Mouse (Mus musculus) erythroblast, embryonic 14.5 days (primary cell): Measurements from ENCODE around the gene Crabp2. TPM values are rescaled to one million over a fixed set of nuclear protein-coding genes. Genes with fewer than 3 reads are reported as not detected.
"Not testable (repeated sequence)": the region's sequence is repeated elsewhere in the genome, so short reads cannot be mapped to it uniquely, and the experiment has no call there.

ENCODE experiments used
- H3K27me3 ChIP-seq: 2 replicates; pipeline ENCODE4 v1.6.1; 2012; ENCODE audit warnings: inconsistent platforms; ENCODE audit not compliant: control insufficient read depth
- H3K36me3 ChIP-seq: 2 replicates; pipeline ENCODE4 v1.6.1; 2012; ENCODE audit warnings: mild to moderate bottlenecking, inconsistent platforms; ENCODE audit not compliant: control insufficient read depth
- H3K4me1 ChIP-seq: 2 replicates; pipeline ENCODE4 v1.6.1; 2012; ENCODE audit warnings: inconsistent platforms; ENCODE audit not compliant: control insufficient read depth
- H3K4me3 ChIP-seq: replicated peaks from 2 replicates; pipeline ENCODE3; 2012; ENCODE audit warnings: moderate library complexity, mild to moderate bottlenecking, inconsistent platforms
- H3K9me3 ChIP-seq: 2 replicates; pipeline ENCODE4 v1.6.1; 2012; ENCODE audit warnings: low read length, inconsistent platforms, mixed read lengths; ENCODE audit not compliant: control insufficient read depth
- GATA1 ChIP-seq: IDR thresholded peaks from 2 replicates; pipeline ENCODE4 v1.6.1; 2012; ENCODE audit warnings: low read length, inconsistent platforms, mixed read lengths
- TAL1 ChIP-seq: IDR thresholded peaks from 3 replicates; pipeline ENCODE4 v1.6.1; 2012; ENCODE audit warnings: low read length, inconsistent platforms, mixed read lengths
- polyA plus RNA-seq: library from polyadenylated mRNA; stranded (reverse); fragments of >175 nt; gene quantifications from 2 replicates; pipeline ENCODE4 v1.2.3, GENCODE M21; 2012

Gene Crabp2
- not detected in 2 replicates for polyA plus RNA-seq

DNA sequence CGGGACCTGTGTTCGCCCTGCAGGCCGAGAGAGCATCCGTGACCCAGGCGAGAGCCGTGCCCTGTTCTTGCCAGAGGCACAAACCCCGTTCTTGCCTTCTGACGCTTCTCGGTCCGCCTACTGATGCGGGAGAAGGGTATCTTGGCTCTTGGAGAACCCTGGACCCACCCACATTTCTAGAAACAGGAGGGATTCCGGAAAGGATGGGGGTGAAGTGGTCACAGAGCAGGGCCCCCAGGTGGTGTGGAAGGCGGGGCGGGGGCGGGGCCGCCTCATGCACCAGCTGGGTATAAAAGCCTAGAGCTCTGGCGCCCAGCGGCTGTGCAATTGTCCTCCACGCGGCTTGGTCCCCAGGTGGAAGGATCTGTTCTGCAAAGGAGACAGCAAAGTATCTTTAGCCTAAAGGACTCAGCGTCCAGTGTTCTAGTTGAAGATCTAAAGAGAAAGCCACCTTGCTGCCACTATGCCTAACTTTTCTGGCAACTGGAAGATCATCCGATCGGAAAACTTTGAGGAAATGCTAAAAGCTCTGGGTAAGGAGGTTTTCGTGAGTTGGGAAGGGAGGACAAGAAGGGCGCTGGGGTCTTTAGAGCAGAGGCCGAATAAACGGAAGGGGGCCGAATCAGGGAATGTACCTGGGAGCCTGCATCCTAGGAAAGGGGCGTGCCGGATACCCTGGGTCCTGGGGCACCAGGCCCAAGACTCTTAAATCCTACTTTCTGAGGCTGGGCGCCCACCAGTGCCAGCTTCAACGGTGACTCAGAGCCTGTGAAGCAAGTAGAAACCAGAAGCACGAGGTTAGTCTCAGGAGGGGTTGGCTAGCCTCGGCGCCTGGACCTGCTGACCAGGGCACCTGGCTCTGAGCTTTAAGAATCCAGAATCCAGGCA, at the start of gene Crabp2:
Gene Crabp2 (plus strand): TSS at position 289 of the 888 bp plus-strand sequence.
- Histone ChIP-seq H3K27me3 (peaks cover 94% of the 10 kb centered on the region), H3K4me3 (no peak within 1 kb of the TSS), H3K4me1 (peaks cover 2% of the 10 kb centered on the region), H3K36me3 (peaks cover 7% of the 10 kb centered on the region), H3K9me3 (no peaks in the 10 kb centered on the region; the same call in 1 of the 2 replicates)
- TF ChIP-seq GATA1 (no peak), TAL1 (no peak)

DNA sequence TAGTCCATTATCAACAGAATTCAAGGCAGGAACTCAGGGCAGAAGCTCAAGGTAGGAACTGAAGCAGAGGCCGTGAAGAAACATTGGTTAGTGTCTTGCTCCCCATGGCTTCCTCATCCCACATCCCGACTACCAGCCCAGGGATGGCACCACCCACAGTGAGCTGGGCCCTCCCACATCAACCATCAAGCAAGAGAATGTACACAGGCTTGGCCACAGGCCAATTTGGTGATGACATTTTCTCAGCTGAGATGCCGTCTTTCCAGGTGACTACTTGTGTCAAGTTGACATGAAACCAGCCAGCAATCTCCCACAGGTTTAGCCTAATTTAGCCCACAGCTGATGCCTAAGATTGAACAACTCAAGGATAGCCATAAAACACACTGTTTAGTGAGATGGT, 49.2 kb upstream of the Crabp2 start:
- Histone ChIP-seq H3K36me3 (peaks cover 3% of the 10 kb centered on the region; the same call in 1 of the 2 replicates), H3K4me1 (peaks cover 51% of the 10 kb centered on the region), H3K9me3 (no peaks in the 10 kb centered on the region), H3K4me3 (no peak overlapping the region), H3K27me3 (no peaks in the 10 kb centered on the region)
- no peak for TF ChIP-seq TAL1
- no peak for TF ChIP-seq GATA1

GRCm38 (mm10) chr3:87899776-87900175, 48.7 kb upstream of the Crabp2 start:
- no peaks in the 10 kb centered on the region for H3K9me3 ChIP-seq
- no peak overlapping the region for H3K4me3 ChIP-seq
- TF ChIP-seq GATA1, result no peak
- no peak for TF ChIP-seq TAL1
- no peaks in the 10 kb centered on the region for H3K27me3 ChIP-seq
- peaks cover 53% of the 10 kb centered on the region for H3K4me1 ChIP-seq
- peaks cover 3% of the 10 kb centered on the region; the same call in 1 of the 2 replicates for H3K36me3 ChIP-seq

DNA sequence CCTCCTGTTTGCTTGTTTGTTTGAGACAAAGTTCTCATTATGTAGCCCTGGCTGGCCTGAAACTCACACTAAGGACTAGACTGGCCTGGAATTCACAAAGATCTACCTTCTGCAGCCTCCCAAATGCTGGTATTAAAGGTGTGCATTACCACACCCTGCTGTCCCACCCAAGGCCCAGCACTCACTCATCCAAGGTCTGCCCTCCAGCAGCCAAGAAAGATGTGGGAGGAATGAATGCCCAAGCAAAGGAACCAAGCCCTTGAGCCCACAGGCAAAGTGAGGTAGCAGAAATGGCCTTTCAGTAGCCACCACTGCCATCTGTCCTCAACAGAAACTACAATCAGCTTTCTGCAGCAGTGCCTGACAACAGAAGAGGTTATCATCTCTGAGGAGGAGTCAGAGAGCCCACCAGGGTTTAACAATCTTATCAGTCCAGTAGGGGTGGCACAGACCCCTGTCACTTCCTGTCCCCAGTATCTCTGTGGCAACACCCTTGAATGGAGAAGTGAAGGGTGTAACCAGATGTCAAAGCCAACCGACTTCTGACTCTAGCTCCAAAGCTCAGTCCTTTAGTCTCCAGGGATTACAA, 47.3 kb upstream of the Crabp2 start:
- Histone ChIP-seq H3K36me3 (peaks cover 3% of the 10 kb centered on the region; the same call in 1 of the 2 replicates), H3K4me1 (peaks cover 62% of the 10 kb centered on the region), H3K27me3 (no peaks in the 10 kb centered on the region), H3K4me3 (peak overlapping the region; percentile 55), H3K9me3 (no peaks in the 10 kb centered on the region)
- TF ChIP-seq GATA1 (peak; percentile 90), TAL1 (peak; percentile 88)

DNA sequence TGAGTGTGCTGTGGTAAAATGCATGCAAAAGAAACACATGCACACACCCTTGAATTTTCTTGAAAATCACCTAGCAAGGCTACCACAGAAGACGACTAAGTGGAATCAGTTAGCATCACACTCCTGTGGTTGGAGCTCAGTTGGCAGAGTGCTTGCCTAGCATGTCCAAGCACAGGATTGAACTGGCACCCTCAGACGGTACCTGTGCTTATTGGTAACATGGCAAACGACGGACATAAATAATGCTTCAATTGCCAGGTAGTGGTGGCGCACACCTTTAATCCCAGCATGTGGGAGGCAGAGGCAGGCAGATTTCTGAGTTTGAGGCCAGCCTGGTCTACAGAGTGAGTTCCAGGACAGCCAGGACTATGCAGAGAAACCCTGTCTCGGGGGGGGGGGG, 46.5 kb upstream of the Crabp2 start:
- not testable (repeated sequence) for H3K4me3 ChIP-seq, H3K36me3 ChIP-seq, H3K9me3 ChIP-seq, H3K27me3 ChIP-seq
- peaks cover 63% of the 10 kb centered on the region for H3K4me1 ChIP-seq

DNA sequence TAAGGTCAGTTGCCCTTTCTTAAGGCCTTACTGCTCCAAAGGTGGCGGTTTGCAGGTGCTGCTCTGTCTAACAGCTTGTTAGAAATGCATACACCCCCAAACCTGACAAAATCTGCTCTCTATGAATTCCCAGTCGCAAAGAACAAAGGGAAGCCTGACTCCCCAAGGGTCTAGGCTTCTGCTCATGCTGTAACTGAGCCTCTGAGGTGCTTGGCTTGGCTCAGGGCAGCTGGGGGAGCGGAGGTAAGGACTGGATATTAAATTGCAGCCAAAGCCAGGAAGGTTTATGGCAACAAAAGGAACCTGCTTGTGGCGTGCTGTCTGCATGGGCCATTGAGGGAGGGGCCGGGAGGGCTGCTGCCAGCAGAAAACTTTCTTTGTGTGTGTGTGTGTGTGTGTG, 44.6 kb upstream of the Crabp2 start:
- Histone ChIP-seq H3K36me3 (peaks cover 15% of the 10 kb centered on the region), H3K9me3 (no peaks in the 10 kb centered on the region), H3K27me3 (no peaks in the 10 kb centered on the region), H3K4me1 (peaks cover 76% of the 10 kb centered on the region), H3K4me3 (no peak overlapping the region)
- TF ChIP-seq GATA1 (no peak), TAL1 (no peak)

DNA sequence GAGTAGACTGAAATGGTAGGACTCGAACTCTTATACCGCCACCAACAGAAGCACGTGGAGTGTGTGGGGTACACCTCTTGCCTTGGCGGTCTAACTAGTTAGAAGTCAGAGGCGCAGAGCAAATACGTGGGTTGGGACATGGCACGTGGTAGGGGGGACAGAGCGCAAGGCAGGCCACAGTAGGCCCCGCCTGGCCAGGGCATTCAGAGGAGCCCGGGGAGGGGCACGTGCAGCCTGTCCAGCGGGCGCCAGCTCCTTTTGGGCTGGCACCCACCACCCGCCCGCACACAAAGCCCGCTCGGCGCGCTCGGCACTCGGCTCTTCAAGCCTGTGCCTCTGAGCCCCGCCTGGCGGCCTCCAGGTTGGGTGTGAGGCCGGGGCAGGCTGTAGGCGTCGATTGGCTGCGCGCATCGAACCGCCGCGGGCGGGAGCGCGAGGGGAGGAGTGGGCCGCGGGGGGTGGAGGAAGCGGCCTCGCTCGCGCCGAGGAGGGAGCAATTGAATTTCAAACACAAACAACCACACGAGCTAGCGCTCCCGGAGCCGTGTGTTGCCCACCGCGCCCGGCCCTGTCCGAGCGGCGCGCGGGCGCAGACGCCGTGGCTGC, 42.5 kb upstream of the Crabp2 start, which contains the start of gene Hdgf:
Gene Hdgf (plus strand): TSS at position 442 of the 606 bp plus-strand sequence.
- Histone ChIP-seq H3K4me3 (peak within 1 kb of the TSS; percentile 100), H3K4me1 (peaks cover 78% of the 10 kb centered on the region), H3K27me3 (no peaks in the 10 kb centered on the region), H3K36me3 (peaks cover 31% of the 10 kb centered on the region), H3K9me3 (no peaks in the 10 kb centered on the region)
- TF ChIP-seq GATA1 (no peak), TAL1 (no peak)

DNA sequence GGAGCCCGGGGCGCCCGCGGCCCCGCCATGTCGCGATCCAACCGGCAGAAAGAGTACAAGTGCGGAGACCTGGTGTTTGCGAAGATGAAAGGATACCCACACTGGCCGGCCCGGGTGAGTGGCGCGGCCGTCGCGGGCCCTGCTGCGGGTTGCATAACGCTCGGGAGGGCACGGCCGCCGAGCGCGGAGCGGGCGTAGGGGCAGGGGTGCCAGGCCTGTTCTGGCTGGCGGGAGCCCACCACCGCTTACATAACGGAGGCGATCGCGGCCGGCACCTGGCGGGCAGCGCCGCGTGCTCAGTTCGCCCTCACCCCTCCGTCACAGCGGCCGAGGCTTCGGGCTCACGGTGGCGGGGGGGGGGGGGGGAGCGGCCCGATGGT, 41.9 kb upstream of the Crabp2 start:
- H3K4me1 ChIP-seq, result peaks cover 78% of the 10 kb centered on the region

GRCm38 (mm10) chr3:87906981-87907857, 41.2 kb upstream of the Crabp2 start:
- TF ChIP-seq TAL1 (no peak), GATA1 (no peak)
- peaks cover 43% of the 10 kb centered on the region for H3K36me3 ChIP-seq
- peak overlapping the region; percentile 100 for H3K4me3 ChIP-seq
- peaks cover 78% of the 10 kb centered on the region for H3K4me1 ChIP-seq
- no peaks in the 10 kb centered on the region for H3K9me3 ChIP-seq
- no peaks in the 10 kb centered on the region for H3K27me3 ChIP-seq

More for the DNA sequence above, 41.9 kb upstream of the Crabp2 start:
- Histone ChIP-seq H3K36me3 (peaks cover 37% of the 10 kb centered on the region), H3K27me3 (no peaks in the 10 kb centered on the region), H3K9me3 (no peaks in the 10 kb centered on the region), H3K4me3 (peak overlapping the region; percentile 100)
- TF ChIP-seq GATA1 (no peak), TAL1 (no peak)
